Mouse (Mus musculus): Measurements from ENCODE around the gene Dnajc16. TPM values are rescaled to one million over a fixed set of nuclear protein-coding genes. Genes with fewer than 3 reads are reported as not detected.

The Dnajc16 gene
- polyA plus RNA-seq, 1 experiment from 2014 or later = 6.1 TPM

- H3K27ac ChIP-seq (ENCODE audit: poor library complexity, severe bottlenecking) = peak overlapping the region; percentile 40; the same call in 1 of the 2 replicates
- peaks cover 13% of the 10 kb centered on the region for H3K4me1 ChIP-seq (replicated peaks)
- no peak overlapping the region for H3K9ac ChIP-seq
- H3K4me2 ChIP-seq = no peak overlapping the region
- H3K27me3 ChIP-seq (replicated peaks) = no peaks in the 10 kb centered on the region
- WGBS = 73% methylated on average over 4 of the region's 4 CpGs
- H3K4me3 ChIP-seq = no peak overlapping the region
- H3K9me3 ChIP-seq (replicated peaks) = peaks cover 3% of the 10 kb centered on the region; the same call in 1 of the 2 replicates
- no peak for ATAC-seq (ENCODE audit: insufficient number of reproducible peaks, low FRiP score)
- H3K36me3 ChIP-seq = no peaks in the 10 kb centered on the region
Measured at GRCm38 (mm10) chr4:141742381-141742780, 48.4 kb downstream of the Dnajc16 start.

GRCm38 (mm10) chr4:141741856-141742255 is 48.9 kb downstream of the Dnajc16 start:
- 19% methylated on average over 9 of the region's 9 CpGs for WGBS
- peaks cover 3% of the 10 kb centered on the region; the same call in 1 of the 2 replicates for H3K9me3 ChIP-seq (replicated peaks)
- no peak overlapping the region for H3K4me3 ChIP-seq
- peak; percentile 72 for ATAC-seq (ENCODE audit: insufficient number of reproducible peaks, low FRiP score)
- peaks cover 13% of the 10 kb centered on the region for H3K4me1 ChIP-seq (replicated peaks)
- H3K36me3 ChIP-seq = no peaks in the 10 kb centered on the region
- H3K27me3 ChIP-seq (replicated peaks) = no peaks in the 10 kb centered on the region
- 0 out of 2 replicates have a peak overlapping the region, but pooled peaks have one; percentile 21 for H3K9ac ChIP-seq
- no peak overlapping the region for H3K4me2 ChIP-seq
- peak overlapping the region; percentile 40; the same call in 1 of the 2 replicates for H3K27ac ChIP-seq (ENCODE audit: poor library complexity, severe bottlenecking)

- H3K27ac ChIP-seq (ENCODE audit: poor library complexity, severe bottlenecking) = no peak overlapping the region
- 69% methylated on average over 8 of the region's 8 CpGs for WGBS
- no peak overlapping the region for H3K4me3 ChIP-seq
- no peak overlapping the region for H3K4me2 ChIP-seq
- no peaks in the 10 kb centered on the region for H3K27me3 ChIP-seq (replicated peaks)
- no peak for ATAC-seq (ENCODE audit: insufficient number of reproducible peaks, low FRiP score)
- peaks cover 13% of the 10 kb centered on the region for H3K4me1 ChIP-seq (replicated peaks)
- no peaks in the 10 kb centered on the region for H3K36me3 ChIP-seq
- H3K9me3 ChIP-seq (replicated peaks) = peaks cover 3% of the 10 kb centered on the region; the same call in 1 of the 2 replicates
- no peak overlapping the region for H3K9ac ChIP-seq
Measured at GRCm38 (mm10) chr4:141738015-141738414, 52.7 kb downstream of the Dnajc16 start.

GRCm38 (mm10) chr4:141736856-141737255 is 53.9 kb downstream of the Dnajc16 start:
- ATAC-seq (ENCODE audit: insufficient number of reproducible peaks, low FRiP score) = no peak
- Histone ChIP-seq H3K36me3 (no peaks in the 10 kb centered on the region), H3K4me1 (replicated peaks) (peaks cover 5% of the 10 kb centered on the region), H3K9ac (no peak overlapping the region), H3K27ac (ENCODE audit: poor library complexity, severe bottlenecking) (no peak overlapping the region), H3K9me3 (replicated peaks) (peaks cover 3% of the 10 kb centered on the region; the same call in 1 of the 2 replicates), H3K4me3 (no peak overlapping the region), H3K4me2 (no peak overlapping the region), H3K27me3 (replicated peaks) (no peaks in the 10 kb centered on the region)
- 69% methylated on average over 4 of the region's 4 CpGs for WGBS

GRCm38 (mm10) chr4:141735206-141735560 is 55.5 kb downstream of the Dnajc16 start:
- H3K27ac ChIP-seq (ENCODE audit: poor library complexity, severe bottlenecking) = no peak overlapping the region
- no peak for ATAC-seq (ENCODE audit: insufficient number of reproducible peaks, low FRiP score)
- H3K4me3 ChIP-seq = peak overlapping the region; percentile 42
- WGBS = 29% methylated on average over 9 of the region's 9 CpGs
- no peaks in the 10 kb centered on the region for H3K36me3 ChIP-seq
- no peaks in the 10 kb centered on the region; the same call in 1 of the 2 replicates for H3K4me1 ChIP-seq (replicated peaks)
- H3K9me3 ChIP-seq (replicated peaks) = peaks cover 3% of the 10 kb centered on the region; the same call in 1 of the 2 replicates
- H3K9ac ChIP-seq = 0 out of 2 replicates have a peak overlapping the region, but pooled peaks have one; percentile 55
- H3K4me2 ChIP-seq = peak overlapping the region; percentile 64
- 0 out of 2 replicates have a peak, but pooled peaks cover 5% of the 10 kb centered on the region for H3K27me3 ChIP-seq (replicated peaks)

GRCm38 (mm10) chr4:141734446-141735205 is 56.1 kb downstream of the Dnajc16 start:
- peak overlapping the region; percentile 64 for H3K4me2 ChIP-seq
- peak; percentile 92 for ATAC-seq (ENCODE audit: insufficient number of reproducible peaks, low FRiP score)
- H3K36me3 ChIP-seq = no peaks in the 10 kb centered on the region
- 9% methylated on average over 24 of the region's 24 CpGs for WGBS
- no peaks in the 10 kb centered on the region; the same call in 1 of the 2 replicates for H3K4me1 ChIP-seq (replicated peaks)
- H3K27me3 ChIP-seq (replicated peaks) = 0 out of 2 replicates have a peak, but pooled peaks cover 5% of the 10 kb centered on the region
- H3K27ac ChIP-seq (ENCODE audit: poor library complexity, severe bottlenecking) = peak overlapping the region; percentile 11; the same call in 1 of the 2 replicates
- peak overlapping the region; percentile 55 for H3K9ac ChIP-seq
- H3K4me3 ChIP-seq = peak overlapping the region; percentile 42
- H3K9me3 ChIP-seq (replicated peaks) = no peaks in the 10 kb centered on the region

GRCm38 (mm10) chr4:141731766-141732165 is 59.0 kb downstream of the Dnajc16 start:
- 71% methylated on average over 5 of the region's 5 CpGs for WGBS
- H3K27ac ChIP-seq (ENCODE audit: poor library complexity, severe bottlenecking) = no peak overlapping the region
- no peaks in the 10 kb centered on the region for H3K36me3 ChIP-seq

GRCm38 (mm10) chr4:141730401-141730800 is 60.3 kb downstream of the Dnajc16 start:
- WGBS = 82% methylated on average over 13 of the region's 13 CpGs
- Histone ChIP-seq H3K27me3 (replicated peaks) (0 out of 2 replicates have a peak, but pooled peaks cover 5% of the 10 kb centered on the region), H3K4me1 (replicated peaks) (no peaks in the 10 kb centered on the region; the same call in 1 of the 2 replicates), H3K4me3 (no peak overlapping the region), H3K36me3 (no peaks in the 10 kb centered on the region), H3K9ac (no peak overlapping the region), H3K27ac (ENCODE audit: poor library complexity, severe bottlenecking) (no peak overlapping the region), H3K4me2 (no peak overlapping the region), H3K9me3 (replicated peaks) (no peaks in the 10 kb centered on the region)
- no peak for ATAC-seq (ENCODE audit: insufficient number of reproducible peaks, low FRiP score)

More at GRCm38 (mm10) chr4:141731766-141732165, 59.0 kb downstream of the Dnajc16 start:
- no peak overlapping the region for H3K4me3 ChIP-seq
- no peaks in the 10 kb centered on the region for H3K9me3 ChIP-seq (replicated peaks)
- no peak overlapping the region for H3K9ac ChIP-seq
- 0 out of 2 replicates have a peak, but pooled peaks cover 5% of the 10 kb centered on the region for H3K27me3 ChIP-seq (replicated peaks)
- no peak for ATAC-seq (ENCODE audit: insufficient number of reproducible peaks, low FRiP score)
- H3K4me2 ChIP-seq = no peak overlapping the region
- H3K4me1 ChIP-seq (replicated peaks) = no peaks in the 10 kb centered on the region; the same call in 1 of the 2 replicates

GRCm38 (mm10) chr4:141729266-141729665 is 61.5 kb downstream of the Dnajc16 start:
- no peak for ATAC-seq (ENCODE audit: insufficient number of reproducible peaks, low FRiP score)

GRCm38 (mm10) chr4:141725738-141726137 is 65.0 kb downstream of the Dnajc16 start:
- Histone ChIP-seq H3K27me3 (replicated peaks) (0 out of 2 replicates have a peak, but pooled peaks cover 3% of the 10 kb centered on the region), H3K4me1 (replicated peaks) (peaks cover 22% of the 10 kb centered on the region), H3K36me3 (peaks cover 2% of the 10 kb centered on the region; the same call in 1 of the 2 replicates), H3K9me3 (replicated peaks) (no peaks in the 10 kb centered on the region), H3K4me3 (no peak overlapping the region), H3K9ac (no peak overlapping the region), H3K4me2 (no peak overlapping the region), H3K27ac (ENCODE audit: poor library complexity, severe bottlenecking) (no peak overlapping the region)
- WGBS = 57% methylated on average over 3 of the region's 3 CpGs
- no peak for ATAC-seq (ENCODE audit: insufficient number of reproducible peaks, low FRiP score)

More at GRCm38 (mm10) chr4:141729266-141729665, 61.5 kb downstream of the Dnajc16 start:
- H3K36me3 ChIP-seq = no peaks in the 10 kb centered on the region
- no peak overlapping the region for H3K4me3 ChIP-seq
- no peaks in the 10 kb centered on the region for H3K9me3 ChIP-seq (replicated peaks)
- H3K4me2 ChIP-seq = no peak overlapping the region
- WGBS = 79% methylated on average over 3 of the region's 3 CpGs
- H3K9ac ChIP-seq = no peak overlapping the region
- H3K4me1 ChIP-seq (replicated peaks) = no peaks in the 10 kb centered on the region; the same call in 1 of the 2 replicates
- H3K27ac ChIP-seq (ENCODE audit: poor library complexity, severe bottlenecking) = no peak overlapping the region
- 0 out of 2 replicates have a peak, but pooled peaks cover 5% of the 10 kb centered on the region for H3K27me3 ChIP-seq (replicated peaks)

GRCm38 (mm10) chr4:141725277-141725676 is 65.5 kb downstream of the Dnajc16 start:
- H3K27me3 ChIP-seq (replicated peaks) = no peaks in the 10 kb centered on the region
- 77% methylated on average over 5 of the region's 5 CpGs for WGBS
- H3K4me2 ChIP-seq = no peak overlapping the region
- peaks cover 6% of the 10 kb centered on the region for H3K36me3 ChIP-seq
- ATAC-seq (ENCODE audit: insufficient number of reproducible peaks, low FRiP score) = no peak
- no peak overlapping the region for H3K4me3 ChIP-seq
- no peaks in the 10 kb centered on the region for H3K9me3 ChIP-seq (replicated peaks)
- no peak overlapping the region for H3K27ac ChIP-seq (ENCODE audit: poor library complexity, severe bottlenecking)
- H3K4me1 ChIP-seq (replicated peaks) = peaks cover 26% of the 10 kb centered on the region
- H3K9ac ChIP-seq = no peak overlapping the region
